Mouse (Mus musculus): ENCODE results near the gene Fgf3.

DNA sequence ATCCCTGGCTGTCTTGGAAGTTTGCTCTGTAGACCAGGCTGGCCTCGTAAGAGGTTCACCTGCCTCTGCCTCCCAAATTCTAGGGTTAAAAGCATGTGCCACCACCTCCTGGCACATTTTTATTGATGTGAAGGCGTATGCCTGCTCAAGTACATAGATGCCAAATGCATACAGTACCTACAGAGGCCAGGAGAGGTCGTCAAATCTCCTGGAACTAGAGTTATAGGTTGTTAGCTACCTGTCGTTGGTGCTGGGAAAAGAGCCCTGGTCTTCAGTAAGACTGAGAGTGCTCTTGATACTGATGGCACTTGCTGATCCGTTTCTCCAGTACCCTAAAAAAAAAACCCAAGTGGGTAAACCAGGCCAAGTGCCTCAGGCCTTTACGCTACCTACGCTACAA lies 46.5 kb upstream of the Fgf3 start:
- TF ChIP-seq POLR2A (IDR thresholded peaks at IDR 0.05; ENCODE audit: extremely low read depth, insufficient read depth, low read length) (no peak), CTCF (IDR thresholded peaks at IDR 0.05; ENCODE audit: low read depth, low read length) (no peak)
